Mouse (Mus musculus) C2C12 (cell line): ENCODE measurements around the gene Sh3bp4.

ENCODE experiments used
- CEBPB ChIP-seq: IDR thresholded peaks from one replicate; pipeline ENCODE4 v1.6.1; 2011; ENCODE audit warnings: low read depth, mild to moderate bottlenecking, control low read depth, moderate library complexity
- CTCF ChIP-seq: IDR thresholded peaks from one replicate; pipeline ENCODE4 v1.5.1; 2011; ENCODE audit not compliant: control insufficient read depth, insufficient read depth, insufficient read length
- USF1 ChIP-seq: IDR thresholded peaks from one replicate; pipeline ENCODE4 v1.6.1; 2011; ENCODE audit warnings: low read depth, mild to moderate bottlenecking, control low read depth, moderate library complexity

DNA sequence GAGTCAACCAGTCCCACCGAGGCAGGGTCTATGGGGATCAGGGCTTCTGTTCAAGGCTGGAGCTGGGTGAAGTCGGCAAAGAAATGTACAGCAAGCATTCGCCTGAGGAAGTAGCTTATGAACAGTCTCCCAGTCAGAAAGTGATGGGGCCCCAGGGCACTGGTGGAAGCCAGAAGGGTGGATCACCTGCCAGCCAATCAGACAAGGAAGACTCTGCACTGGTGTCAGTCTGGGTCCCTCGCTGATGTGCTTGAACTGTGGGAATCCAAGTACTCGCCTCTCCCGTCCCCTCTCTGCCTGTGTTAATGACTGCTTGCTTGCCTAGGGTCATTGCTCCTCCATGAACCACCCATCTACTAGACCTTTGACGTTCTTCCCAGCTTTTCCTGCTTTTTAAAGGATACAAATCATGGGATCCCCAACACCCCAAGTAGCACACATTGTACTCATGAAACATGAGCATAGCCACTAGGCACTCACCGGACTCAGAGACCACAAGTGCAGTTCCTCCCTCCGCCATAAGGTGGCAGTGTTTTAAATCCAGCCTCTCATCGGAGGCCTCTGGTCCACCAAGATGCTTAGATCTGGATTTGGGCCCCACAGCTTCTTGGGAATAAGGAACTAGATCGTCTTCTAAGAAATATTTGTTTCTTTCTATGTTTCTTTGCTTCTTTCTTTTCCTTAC is 122.5 kb downstream of the Sh3bp4 start:
- TF ChIP-seq CTCF (peak; percentile 51), USF1 (no peak), CEBPB (no peak)
